Mouse (Mus musculus) embryonic fibroblast, embryonic 13.5 days (primary cell): ENCODE data around the gene Cdkal1.

Source experiments
- CTCF ChIP-seq: IDR thresholded peaks from 2 replicates; pipeline ENCODE4 v1.5.1; 2011; ENCODE audit warnings: mild to moderate bottlenecking, control low read depth, low read length, moderate library complexity, borderline replicate concordance; ENCODE audit not compliant: insufficient read depth
- POLR2A ChIP-seq: IDR thresholded peaks from 2 replicates; pipeline ENCODE4 v1.6.1; 2011; ENCODE audit warnings: low read depth, mild to moderate bottlenecking, control low read depth, low read length, moderate library complexity

DNA sequence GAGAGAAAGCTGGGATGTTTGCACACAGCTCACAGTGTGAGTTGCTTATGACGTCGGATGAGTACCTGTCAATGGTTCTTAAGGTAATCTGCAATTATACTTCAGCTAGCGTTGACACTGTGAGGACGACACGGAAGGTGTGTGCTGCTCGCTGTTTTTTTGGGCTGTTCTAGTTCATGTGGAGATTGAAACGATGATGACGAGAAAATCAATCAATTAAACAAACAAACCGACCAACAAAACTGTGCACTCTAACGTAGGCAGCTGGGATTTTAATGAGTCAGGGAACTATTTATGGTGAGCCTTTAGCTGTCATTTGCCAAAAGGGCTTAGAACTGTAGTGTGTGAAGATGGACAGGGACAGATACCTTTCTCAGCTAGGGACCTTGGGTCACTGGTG lies 494.6 kb downstream of the Cdkal1 start:
- TF ChIP-seq CTCF (no peak), POLR2A (no peak)
